Mouse (Mus musculus): ENCODE results near the gene Capn1. TPM values are rescaled to one million over a fixed set of nuclear protein-coding genes. Genes with fewer than 3 reads are reported as not detected.
A peak's percentile ranks its signal among the peaks of the same experiment; 100 is the strongest.

Capn1 gene
- total RNA-seq, 2 experiments from 2014 or later, result 31.6 to 35.5 TPM

- no peak for DNase-seq (ENCODE audit: low spot score in 2 of 2)
Measured at GRCm38 (mm10) chr19:5991467-5991866, 24.2 kb downstream of the Capn1 start.

- DNase-seq (ENCODE audit: low spot score in 2 of 2), result no peak
Measured at GRCm38 (mm10) chr19:5990921-5991320, 24.8 kb downstream of the Capn1 start.

GRCm38 (mm10) chr19:5990033-5990432 is 25.7 kb downstream of the Capn1 start:
- DNase-seq (ENCODE audit: low spot score in 2 of 2), result no peak

GRCm38 (mm10) chr19:5989585-5989984 is 26.1 kb downstream of the Capn1 start:
- DNase-seq (ENCODE audit: low spot score in 2 of 2), result no peak

GRCm38 (mm10) chr19:5988815-5989452 is 26.8 kb downstream of the Capn1 start:
- DNase-seq (ENCODE audit: low spot score in 2 of 2), result peak; percentile 58 to 68

- no peak for DNase-seq (ENCODE audit: low spot score in 2 of 2)
Measured at GRCm38 (mm10) chr19:5988027-5988814, 27.5 kb downstream of the Capn1 start.

GRCm38 (mm10) chr19:5986043-5986442 is 29.7 kb downstream of the Capn1 start, which contains the start of gene Slc22a20:
TSS of gene Slc22a20 (minus strand) at chr19:5986143.
- no peak for DNase-seq (ENCODE audit: low spot score in 2 of 2)

GRCm38 (mm10) chr19:5980477-5980876 is 35.2 kb downstream of the Capn1 start:
- DNase-seq (ENCODE audit: low spot score in 2 of 2), result no peak

GRCm38 (mm10) chr19:5977717-5978116 is 38.0 kb downstream of the Capn1 start:
- no peak for DNase-seq (ENCODE audit: low spot score in 2 of 2)

- no peak for DNase-seq (ENCODE audit: low spot score in 2 of 2)
Measured at GRCm38 (mm10) chr19:5975676-5976075, 40.0 kb downstream of the Capn1 start.

- DNase-seq (ENCODE audit: low spot score in 2 of 2), result no peak
Measured at GRCm38 (mm10) chr19:5975112-5975511, 40.6 kb downstream of the Capn1 start.

- DNase-seq (ENCODE audit: low spot score in 2 of 2), result no peak
Measured at GRCm38 (mm10) chr19:5967664-5968063, 48.0 kb downstream of the Capn1 start.

- no peak for DNase-seq (ENCODE audit: low spot score in 2 of 2)
Measured at GRCm38 (mm10) chr19:5966786-5967185, 48.9 kb downstream of the Capn1 start.

- no peak for DNase-seq (ENCODE audit: low spot score in 2 of 2)
Measured at GRCm38 (mm10) chr19:5965910-5966309, 49.8 kb downstream of the Capn1 start.

GRCm38 (mm10) chr19:5965280-5965679 is 50.4 kb downstream of the Capn1 start:
- peak; percentile 68 to 74 for DNase-seq (ENCODE audit: low spot score in 2 of 2)

GRCm38 (mm10) chr19:5964804-5965203 is 50.9 kb downstream of the Capn1 start:
- no peak for DNase-seq (ENCODE audit: low spot score in 2 of 2)

- DNase-seq (ENCODE audit: low spot score in 2 of 2), result peak; percentile 88 to 91
Measured at GRCm38 (mm10) chr19:5963883-5964562, 51.7 kb downstream of the Capn1 start, which contains the start of gene Pola2. TSS of gene Pola2 (minus strand) at chr19:5964202.

GRCm38 (mm10) chr19:5962651-5963050 is 53.0 kb downstream of the Capn1 start:
- no peak for DNase-seq (ENCODE audit: low spot score in 2 of 2)

GRCm38 (mm10) chr19:5957371-5957770 is 58.3 kb downstream of the Capn1 start:
- no peak for DNase-seq (ENCODE audit: low spot score in 2 of 2)

GRCm38 (mm10) chr19:5956685-5957084 is 59.0 kb downstream of the Capn1 start:
- peak; percentile 82 to 87 for DNase-seq (ENCODE audit: low spot score in 2 of 2)
